Mouse (Mus musculus) ES-CJ7 (cell line): Measurements from ENCODE around the gene Atg13.
A peak's percentile ranks its signal among the peaks of the same experiment; 100 is the strongest.
"Not testable (repeated sequence)": the region's sequence is repeated elsewhere in the genome, so short reads cannot be mapped to it uniquely, and the experiment has no call there.

Experiments
- DNase-seq: peaks from one replicate; pipeline ENCODE4 v3.0.0; 2011; ENCODE audit warnings: low read depth, low spot score

Gene Atg13

GRCm38 (mm10) chr2:91710272-91711234 lies at the start of gene Atg13, which contains the start of gene Harbi1:
TSS of gene Atg13 (minus strand) at chr2:91710576.
TSS of gene Harbi1 (plus strand) at chr2:91710852.
- peak; percentile 89 for DNase-seq

GRCm38 (mm10) chr2:91749811-91750261 lies 39.5 kb upstream of the Atg13 start:
- no peak for DNase-seq

- peak; percentile 30 for DNase-seq
These were observed 34.3 kb upstream of the Atg13 start for GRCm38 (mm10) chr2:91744686-91745085.

- DNase-seq: no peak
These were observed 29.2 kb upstream of the Atg13 start for GRCm38 (mm10) chr2:91739586-91739985.

- DNase-seq: no peak
These were observed 24.8 kb upstream of the Atg13 start for GRCm38 (mm10) chr2:91735221-91735620.

- DNase-seq: peak; percentile 96
These were observed 19.8 kb upstream of the Atg13 start, which contains the start of gene Ambra1 for GRCm38 (mm10) chr2:91729971-91730821. TSS of gene Ambra1 (plus strand) at chr2:91730134.

GRCm38 (mm10) chr2:91729571-91729970 lies 19.2 kb upstream of the Atg13 start:
- no peak for DNase-seq

- no peak for DNase-seq
These were observed 16.6 kb upstream of the Atg13 start for GRCm38 (mm10) chr2:91727011-91727410.

- not testable (repeated sequence) for DNase-seq
These were observed 15.1 kb upstream of the Atg13 start for GRCm38 (mm10) chr2:91725476-91725875.

GRCm38 (mm10) chr2:91724716-91725115 lies 14.3 kb upstream of the Atg13 start:
- DNase-seq: no peak

GRCm38 (mm10) chr2:91723951-91724350 lies 13.6 kb upstream of the Atg13 start:
- DNase-seq: no peak

GRCm38 (mm10) chr2:91723382-91723781 lies 13.0 kb upstream of the Atg13 start:
- DNase-seq: no peak

GRCm38 (mm10) chr2:91718276-91718675 lies 7.9 kb upstream of the Atg13 start:
- no peak for DNase-seq

- DNase-seq: no peak
These were observed 4.5 kb upstream of the Atg13 start for GRCm38 (mm10) chr2:91714921-91715320.

- no peak for DNase-seq
These were observed 1.0 kb upstream of the Atg13 start for GRCm38 (mm10) chr2:91711256-91711925.

GRCm38 (mm10) chr2:91708361-91708760 lies 2.0 kb downstream of the Atg13 start:
- DNase-seq: no peak

GRCm38 (mm10) chr2:91706456-91706855 lies 3.9 kb downstream of the Atg13 start:
- peak; percentile 71 for DNase-seq

- DNase-seq: peak; percentile 52
These were observed 4.6 kb downstream of the Atg13 start for GRCm38 (mm10) chr2:91705736-91706135.

GRCm38 (mm10) chr2:91701366-91701765 lies 9.0 kb downstream of the Atg13 start:
- DNase-seq: no peak

GRCm38 (mm10) chr2:91699225-91699624 lies 11.2 kb downstream of the Atg13 start:
- DNase-seq: no peak

GRCm38 (mm10) chr2:91696225-91696590 lies 14.2 kb downstream of the Atg13 start:
- DNase-seq: no peak
